Mouse (Mus musculus): ENCODE results near the gene Rpl36-ps4. TPM values are rescaled to one million over a fixed set of nuclear protein-coding genes. Genes with fewer than 3 reads are reported as not detected.
"Not testable (repeated sequence)": the region's sequence is repeated elsewhere in the genome, so short reads cannot be mapped to it uniquely, and the experiment has no call there.

Gene Rpl36-ps4
- polyA plus RNA-seq, 1 experiment from 2014 or later, result not detected

DNA sequence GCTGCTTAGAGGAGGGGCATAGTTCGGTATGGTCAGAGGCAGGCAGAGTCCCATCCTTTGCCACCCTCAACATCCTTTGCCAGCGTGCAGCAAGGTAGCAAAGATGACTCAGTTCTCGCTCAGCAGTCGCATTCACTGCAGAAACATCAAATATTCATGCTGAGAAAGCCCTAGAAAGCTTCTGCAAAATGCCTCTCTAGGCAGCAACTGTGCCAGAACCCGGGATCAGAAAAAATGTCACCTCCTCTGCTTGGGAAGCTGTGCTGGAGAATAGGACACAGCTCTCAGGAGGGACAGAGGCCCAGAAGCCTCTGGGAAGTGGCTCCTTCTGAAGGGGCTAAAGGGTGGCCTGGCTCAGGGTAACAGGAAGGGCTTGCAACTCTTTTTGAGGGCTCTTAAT, 2.7 kb upstream of the Rpl36-ps4 start:
- Histone ChIP-seq H3K4me1 (ENCODE audit: control insufficient read depth, low read depth, low read length) (no peaks in the 10 kb centered on the region), H3K27me3 (ENCODE audit: control insufficient read depth, insufficient read depth, low read depth, low read length) (no peaks in the 10 kb centered on the region), H3K36me3 (ENCODE audit: control insufficient read depth, insufficient read depth) (no peaks in the 10 kb centered on the region), H3K9ac (ENCODE audit: low read depth, low read length) (no peak overlapping the region), H3K4me3 (ENCODE audit: low read depth, low read length) (no peak overlapping the region), H3K27ac (ENCODE audit: low read length) (no peak overlapping the region), H3K4me2 (ENCODE audit: low read depth, low read length) (no peak overlapping the region), H3K9me3 (replicated peaks; ENCODE audit: control insufficient read depth, low read length) (no peaks in the 10 kb centered on the region)
- no peak for ATAC-seq (ENCODE audit: low read depth)
- WGBS (ENCODE audit: insufficient replicate concordance), result 41% methylated on average over 5 of the region's 5 CpGs

DNA sequence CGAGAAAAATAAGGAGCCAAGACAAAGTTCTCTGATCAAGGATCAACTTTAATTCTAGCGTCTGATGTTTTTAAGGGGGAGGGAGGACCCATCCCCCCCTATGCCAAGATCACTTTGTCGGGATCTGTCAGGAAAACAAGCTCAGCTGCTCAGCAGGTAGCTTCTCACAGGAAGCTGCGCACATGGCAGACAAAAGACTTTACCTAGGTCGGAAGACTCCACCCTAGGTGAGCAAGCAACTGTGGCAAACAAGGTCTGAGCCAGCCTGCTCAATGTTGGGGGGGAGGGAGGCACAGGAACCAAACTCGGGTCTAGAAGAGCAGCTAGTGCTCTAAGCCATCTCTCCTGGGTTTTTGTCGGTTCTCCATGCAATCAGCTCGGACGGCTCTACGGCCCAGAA, 13.5 kb downstream of the Rpl36-ps4 start:
- Histone ChIP-seq H3K9ac (ENCODE audit: low read depth, low read length) (no peak overlapping the region), H3K4me2 (ENCODE audit: low read depth, low read length) (no peak overlapping the region), H3K4me3 (ENCODE audit: low read depth, low read length) (no peak overlapping the region), H3K9me3 (replicated peaks; ENCODE audit: control insufficient read depth, low read length) (no peaks in the 10 kb centered on the region), H3K36me3 (ENCODE audit: control insufficient read depth, insufficient read depth) (no peaks in the 10 kb centered on the region), H3K27ac (ENCODE audit: low read length) (no peak overlapping the region), H3K27me3 (ENCODE audit: control insufficient read depth, insufficient read depth, low read depth, low read length) (no peaks in the 10 kb centered on the region), H3K4me1 (ENCODE audit: control insufficient read depth, low read depth, low read length) (no peaks in the 10 kb centered on the region)
- WGBS (ENCODE audit: insufficient replicate concordance), result 64% methylated on average over 10 of the region's 10 CpGs
- ATAC-seq (ENCODE audit: low read depth), result no peak

DNA sequence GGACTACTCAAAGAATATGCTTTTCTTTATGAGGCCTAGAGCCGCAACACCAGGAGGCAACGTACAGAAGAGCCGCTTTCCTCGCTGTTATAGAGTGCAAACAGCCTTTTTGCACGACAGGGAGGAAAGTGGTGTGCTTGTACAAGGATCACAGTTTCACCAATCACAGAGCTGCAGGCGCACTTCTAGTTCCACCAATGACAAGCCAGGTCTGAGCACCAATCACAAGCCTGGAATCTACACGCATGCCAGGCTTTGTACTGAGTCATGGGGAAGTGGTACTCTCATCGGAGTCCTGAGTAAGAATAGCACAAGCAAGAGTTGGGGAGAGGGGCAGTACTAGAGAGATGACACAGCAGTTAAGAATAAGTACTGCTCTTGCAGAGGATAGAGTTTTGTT, 14.0 kb downstream of the Rpl36-ps4 start:
- Histone ChIP-seq H3K27me3 (ENCODE audit: control insufficient read depth, insufficient read depth, low read depth, low read length) (no peaks in the 10 kb centered on the region), H3K36me3 (ENCODE audit: control insufficient read depth, insufficient read depth) (no peaks in the 10 kb centered on the region), H3K4me3 (ENCODE audit: low read depth, low read length) (no peak overlapping the region), H3K9ac (ENCODE audit: low read depth, low read length) (no peak overlapping the region), H3K4me1 (ENCODE audit: control insufficient read depth, low read depth, low read length) (no peaks in the 10 kb centered on the region), H3K9me3 (replicated peaks; ENCODE audit: control insufficient read depth, low read length) (no peaks in the 10 kb centered on the region), H3K27ac (ENCODE audit: low read length) (no peak overlapping the region), H3K4me2 (ENCODE audit: low read depth, low read length) (no peak overlapping the region)
- no peak for ATAC-seq (ENCODE audit: low read depth)
- WGBS (ENCODE audit: insufficient replicate concordance), result 67% methylated on average over 8 of the region's 8 CpGs

GRCm38 (mm10) chr17:87936156-87936555, 15.4 kb downstream of the Rpl36-ps4 start:
- H3K36me3 ChIP-seq (ENCODE audit: control insufficient read depth, insufficient read depth), result no peaks in the 10 kb centered on the region
- no peaks in the 10 kb centered on the region for H3K4me1 ChIP-seq (ENCODE audit: control insufficient read depth, low read depth, low read length)
- 55% methylated on average over 4 of the region's 4 CpGs for WGBS (ENCODE audit: insufficient replicate concordance)
- H3K9ac ChIP-seq (ENCODE audit: low read depth, low read length), result no peak overlapping the region
- H3K4me2 ChIP-seq (ENCODE audit: low read depth, low read length), result no peak overlapping the region
- ATAC-seq (ENCODE audit: low read depth), result no peak
- H3K27me3 ChIP-seq (ENCODE audit: control insufficient read depth, insufficient read depth, low read depth, low read length), result no peaks in the 10 kb centered on the region
- H3K9me3 ChIP-seq (replicated peaks; ENCODE audit: control insufficient read depth, low read length), result no peaks in the 10 kb centered on the region
- no peak overlapping the region for H3K4me3 ChIP-seq (ENCODE audit: low read depth, low read length)
- no peak overlapping the region for H3K27ac ChIP-seq (ENCODE audit: low read length)

- Histone ChIP-seq H3K36me3 (ENCODE audit: control insufficient read depth, insufficient read depth) (no peaks in the 10 kb centered on the region), H3K4me1 (ENCODE audit: control insufficient read depth, low read depth, low read length) (no peaks in the 10 kb centered on the region), H3K4me2 (ENCODE audit: low read depth, low read length) (no peak overlapping the region), H3K9me3 (replicated peaks; ENCODE audit: control insufficient read depth, low read length) (no peaks in the 10 kb centered on the region; the same call in 1 of the 2 replicates), H3K9ac (ENCODE audit: low read depth, low read length) (no peak overlapping the region), H3K27ac (ENCODE audit: low read length) (no peak overlapping the region), H3K4me3 (ENCODE audit: low read depth, low read length) (no peak overlapping the region), H3K27me3 (ENCODE audit: control insufficient read depth, insufficient read depth, low read depth, low read length) (no peaks in the 10 kb centered on the region)
- ATAC-seq (ENCODE audit: low read depth), result no peak
- 33% methylated on average over 16 of the region's 16 CpGs for WGBS (ENCODE audit: insufficient replicate concordance)
These were observed 28.3 kb downstream of the Rpl36-ps4 start for GRCm38 (mm10) chr17:87948965-87949584.

- not testable (repeated sequence) for H3K4me1 ChIP-seq (ENCODE audit: control insufficient read depth, low read depth, low read length); ATAC-seq (ENCODE audit: low read depth); H3K4me2 ChIP-seq (ENCODE audit: low read depth, low read length); H3K4me3 ChIP-seq (ENCODE audit: low read depth, low read length); H3K36me3 ChIP-seq (ENCODE audit: control insufficient read depth, insufficient read depth); H3K27ac ChIP-seq (ENCODE audit: low read length); H3K9me3 ChIP-seq (replicated peaks; ENCODE audit: control insufficient read depth, low read length); H3K27me3 ChIP-seq (ENCODE audit: control insufficient read depth, insufficient read depth, low read depth, low read length); H3K9ac ChIP-seq (ENCODE audit: low read depth, low read length)
- WGBS (ENCODE audit: insufficient replicate concordance), result 46% methylated on average over 12 of the region's 13 CpGs
These were observed 33.9 kb downstream of the Rpl36-ps4 start for GRCm38 (mm10) chr17:87954618-87955124.

DNA sequence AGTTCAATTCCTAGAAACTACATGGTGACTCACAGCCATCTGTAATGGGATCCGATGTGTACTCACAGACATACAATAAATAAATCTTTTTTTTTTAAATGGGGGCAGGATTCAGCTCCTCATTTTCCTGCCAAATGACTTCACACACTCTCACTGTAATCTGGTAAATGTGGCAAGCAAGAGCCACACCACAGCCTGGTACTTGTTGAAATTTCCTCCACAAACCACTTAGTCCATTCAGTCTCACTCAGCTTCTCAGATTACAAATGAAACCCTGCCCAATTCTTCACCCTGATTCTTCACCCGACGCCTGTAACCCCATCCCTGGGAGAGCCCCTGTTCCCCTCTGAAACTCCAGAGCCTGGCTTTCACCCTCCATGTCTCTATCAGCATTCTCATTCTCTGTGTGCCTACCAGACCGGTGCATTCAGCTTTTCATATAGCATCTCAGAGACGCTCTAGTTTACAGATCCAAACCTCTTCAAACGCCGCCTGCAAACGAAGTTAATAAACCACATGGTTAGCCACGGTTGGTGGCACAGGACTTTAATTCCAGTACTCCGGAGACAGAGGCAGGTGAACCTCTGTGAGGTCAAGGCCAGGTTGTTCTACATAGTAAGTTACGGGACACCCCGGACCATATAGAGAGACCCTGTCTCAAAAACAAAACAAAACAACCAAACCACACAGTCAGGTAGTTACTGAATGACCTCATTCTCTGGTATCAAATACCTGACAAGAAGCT, 36.5 kb downstream of the Rpl36-ps4 start:
- H3K27me3 ChIP-seq (ENCODE audit: control insufficient read depth, insufficient read depth, low read depth, low read length), result no peaks in the 10 kb centered on the region
- no peak overlapping the region for H3K9ac ChIP-seq (ENCODE audit: low read depth, low read length)
- H3K27ac ChIP-seq (ENCODE audit: low read length), result no peak overlapping the region
- H3K36me3 ChIP-seq (ENCODE audit: control insufficient read depth, insufficient read depth), result no peaks in the 10 kb centered on the region
- no peak overlapping the region for H3K4me2 ChIP-seq (ENCODE audit: low read depth, low read length)
- H3K9me3 ChIP-seq (replicated peaks; ENCODE audit: control insufficient read depth, low read length), result no peaks in the 10 kb centered on the region
- H3K4me1 ChIP-seq (ENCODE audit: control insufficient read depth, low read depth, low read length), result no peaks in the 10 kb centered on the region
- no peak for ATAC-seq (ENCODE audit: low read depth)
- no peak overlapping the region for H3K4me3 ChIP-seq (ENCODE audit: low read depth, low read length)
- 68% methylated on average over 12 of the region's 12 CpGs for WGBS (ENCODE audit: insufficient replicate concordance)

DNA sequence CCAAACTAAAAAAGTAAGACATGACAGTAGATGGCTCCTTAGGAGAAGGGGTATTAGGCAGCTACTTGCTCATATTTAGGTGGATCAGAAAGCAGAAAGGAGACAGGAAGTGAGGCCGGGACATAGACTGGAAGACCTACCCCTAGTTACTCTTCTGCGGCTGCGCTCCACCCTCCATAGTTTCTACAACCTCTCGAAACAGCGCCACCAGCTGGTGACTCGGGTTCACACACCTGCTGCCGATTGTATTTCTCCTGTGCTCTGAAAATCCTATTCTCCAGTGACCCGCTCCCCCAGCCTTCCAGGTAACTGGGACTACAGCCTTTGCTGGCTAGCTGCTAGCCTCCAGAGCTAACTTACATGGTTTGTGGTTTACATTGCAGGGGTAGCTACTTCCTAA, 37.5 kb downstream of the Rpl36-ps4 start:
- ATAC-seq (ENCODE audit: low read depth), result no peak

DNA sequence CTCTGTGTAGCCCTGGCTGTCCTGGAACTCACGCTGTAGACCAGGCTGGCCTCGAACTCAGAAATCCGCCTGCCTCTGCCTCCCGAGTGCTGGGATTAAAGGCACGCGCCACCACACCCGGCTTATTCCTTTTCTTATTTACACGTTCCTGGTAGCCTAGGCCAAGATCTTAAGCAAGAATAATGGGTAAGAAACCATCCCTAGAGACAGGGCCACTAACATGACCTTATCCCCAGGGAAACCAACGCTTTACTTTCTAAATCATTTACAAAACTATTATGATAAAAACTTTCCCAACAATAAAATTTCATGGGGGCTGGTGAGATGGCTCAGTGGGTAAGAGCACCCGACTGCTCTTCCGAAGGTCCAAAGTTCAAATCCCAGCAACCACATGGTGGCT, 38.6 kb downstream of the Rpl36-ps4 start:
- not testable (repeated sequence) for H3K9ac ChIP-seq (ENCODE audit: low read depth, low read length); H3K4me3 ChIP-seq (ENCODE audit: low read depth, low read length); H3K4me2 ChIP-seq (ENCODE audit: low read depth, low read length); H3K4me1 ChIP-seq (ENCODE audit: control insufficient read depth, low read depth, low read length); H3K27ac ChIP-seq (ENCODE audit: low read length); H3K36me3 ChIP-seq (ENCODE audit: control insufficient read depth, insufficient read depth); H3K27me3 ChIP-seq (ENCODE audit: control insufficient read depth, insufficient read depth, low read depth, low read length); ATAC-seq (ENCODE audit: low read depth); H3K9me3 ChIP-seq (replicated peaks; ENCODE audit: control insufficient read depth, low read length)
- WGBS (ENCODE audit: insufficient replicate concordance), result 85% methylated on average over 11 of the region's 11 CpGs

More for the DNA sequence above, 37.5 kb downstream of the Rpl36-ps4 start:
- no peak overlapping the region for H3K27ac ChIP-seq (ENCODE audit: low read length)
- H3K4me3 ChIP-seq (ENCODE audit: low read depth, low read length), result no peak overlapping the region
- WGBS (ENCODE audit: insufficient replicate concordance), result 64% methylated on average over 8 of the region's 8 CpGs
- no peaks in the 10 kb centered on the region for H3K4me1 ChIP-seq (ENCODE audit: control insufficient read depth, low read depth, low read length)
- H3K9ac ChIP-seq (ENCODE audit: low read depth, low read length), result no peak overlapping the region
- no peaks in the 10 kb centered on the region for H3K36me3 ChIP-seq (ENCODE audit: control insufficient read depth, insufficient read depth)
- no peaks in the 10 kb centered on the region for H3K9me3 ChIP-seq (replicated peaks; ENCODE audit: control insufficient read depth, low read length)
- H3K4me2 ChIP-seq (ENCODE audit: low read depth, low read length), result no peak overlapping the region
- no peaks in the 10 kb centered on the region for H3K27me3 ChIP-seq (ENCODE audit: control insufficient read depth, insufficient read depth, low read depth, low read length)

All from liver, embryonic 16.5 days (tissue).